Mouse (Mus musculus) kidney, embryonic 14.5 days (tissue): ENCODE data around the gene Mag. TPM values are rescaled to one million over a fixed set of nuclear protein-coding genes. Genes with fewer than 3 reads are reported as not detected.
"Not testable (repeated sequence)": the region's sequence is repeated elsewhere in the genome, so short reads cannot be mapped to it uniquely, and the experiment has no call there.

Source experiments
- ATAC-seq: fragments of 200-750 bp; cut with Nextera tagmentation; 2 replicates; pipeline ENCODE4 v1.8.0; 2017; ENCODE audit warnings: moderate number of reproducible peaks, mild to moderate bottlenecking, moderate TSS enrichment, moderate library complexity; ENCODE audit not compliant: low FRiP score, low TSS enrichment
- H3K27ac ChIP-seq: fragments of 300-500 bp; sonication (generic); 2 replicates; pipeline ENCODE4 v1.5.1; 2014; ENCODE audit warnings: low read depth, mild to moderate bottlenecking, low read length, moderate library complexity, mixed read lengths
- H3K27me3 ChIP-seq: fragments of 300-500 bp; sonication (generic); 2 replicates; pipeline ENCODE4 v1.6.1; 2014; ENCODE audit warnings: mild to moderate bottlenecking, low read length; ENCODE audit not compliant: control insufficient read depth, insufficient read depth
- H3K36me3 ChIP-seq: fragments of 300-500 bp; sonication (generic); 2 replicates; pipeline ENCODE4 v1.6.1; 2014; ENCODE audit warnings: low read length, mixed read lengths; ENCODE audit not compliant: control insufficient read depth, insufficient read depth
- H3K4me1 ChIP-seq: fragments of 300-500 bp; sonication (generic); 2 replicates; pipeline ENCODE4 v1.6.1; 2014; ENCODE audit warnings: low read length, mixed read lengths; ENCODE audit not compliant: control insufficient read depth, insufficient read depth
- H3K4me2 ChIP-seq: fragments of 300-500 bp; sonication (generic); replicated peaks from 2 replicates; pipeline ENCODE4 v1.6.1; 2014; ENCODE audit warnings: low read depth, mild to moderate bottlenecking, low read length
- H3K4me3 ChIP-seq: fragments of 300-500 bp; sonication (generic); 2 replicates; pipeline ENCODE4 v1.5.1; 2014; ENCODE audit warnings: mild to moderate bottlenecking, low read length
- H3K9ac ChIP-seq: fragments of 300-500 bp; sonication (generic); 2 replicates; pipeline ENCODE4 v1.6.1; 2014; ENCODE audit warnings: low read depth, mild to moderate bottlenecking, low read length, moderate library complexity
- H3K9me3 ChIP-seq: fragments of 300-500 bp; sonication (generic); 2 replicates; pipeline ENCODE4 v1.6.1; 2016; ENCODE audit warnings: low read length; ENCODE audit not compliant: control insufficient read depth
- WGBS: fragments of 180-500 bp; shearing (Covaris S2); extraction: QIAGEN DNeasy Blood & Tissue Kit; methylation state at CpG from one replicate; pipeline ENCODE4 v1.1.7; 2014; 5-methylcytosine and 5-hydroxymethylcytosine counted together
- polyA plus RNA-seq: library from polyadenylated mRNA; unstranded; fragments of >200 nt; fragmentation: Nextera tagmentation; extraction: Ambion mirVana; gene quantifications from 2 replicates; pipeline ENCODE4 v1.2.1, GENCODE M21; 2014

Gene Mag
- polyA plus RNA-seq, 1 experiment from 2014 or later: 0.28 TPM

- ATAC-seq: peak; percentile 44
- Histone ChIP-seq H3K4me3 (peak overlapping the region; percentile 82), H3K4me1 (peaks cover 11% of the 10 kb centered on the region; the same call in 1 of the 2 replicates), H3K9ac (peak overlapping the region; percentile 99), H3K27me3 (no peaks in the 10 kb centered on the region), H3K9me3 (no peaks in the 10 kb centered on the region), H3K36me3 (peaks cover 53% of the 10 kb centered on the region), H3K4me2 (peak overlapping the region; percentile 87), H3K27ac (peak overlapping the region; percentile 98)
- WGBS: 2% methylated on average over 15 of the region's 49 CpGs
Observed at GRCm38 (mm10) chr7:30956357-30956751, 41.7 kb upstream of the Mag start.

- Histone ChIP-seq H3K4me1 (peaks cover 11% of the 10 kb centered on the region; the same call in 1 of the 2 replicates), H3K4me3 (peak overlapping the region; percentile 82), H3K27me3 (no peaks in the 10 kb centered on the region), H3K9ac (peak overlapping the region; percentile 99), H3K9me3 (no peaks in the 10 kb centered on the region), H3K36me3 (peaks cover 54% of the 10 kb centered on the region), H3K27ac (peak overlapping the region; percentile 98), H3K4me2 (peak overlapping the region; percentile 87)
- WGBS: 0% methylated on average over 58 of the region's 64 CpGs
- peak; percentile 74 for ATAC-seq
Observed at GRCm38 (mm10) chr7:30955584-30956356, 41.1 kb upstream of the Mag start.

GRCm38 (mm10) chr7:30954971-30955520 is 40.4 kb upstream of the Mag start:
- Histone ChIP-seq H3K9me3 (no peaks in the 10 kb centered on the region), H3K27ac (no peak overlapping the region), H3K4me2 (peak overlapping the region; percentile 87), H3K9ac (peak overlapping the region; percentile 28; the same call in 1 of the 2 replicates), H3K4me1 (peaks cover 11% of the 10 kb centered on the region; the same call in 1 of the 2 replicates), H3K4me3 (peak overlapping the region; percentile 82; the same call in 1 of the 2 replicates), H3K27me3 (no peaks in the 10 kb centered on the region), H3K36me3 (peaks cover 60% of the 10 kb centered on the region)
- WGBS: 75% methylated on average over 12 of the region's 12 CpGs
- ATAC-seq: no peak

- peaks cover 11% of the 10 kb centered on the region; the same call in 1 of the 2 replicates for H3K4me1 ChIP-seq
- H3K27me3 ChIP-seq: no peaks in the 10 kb centered on the region
- no peak overlapping the region for H3K27ac ChIP-seq
- H3K9ac ChIP-seq: no peak overlapping the region
- 81% methylated on average over 3 of the region's 3 CpGs for WGBS
- ATAC-seq: no peak
- H3K36me3 ChIP-seq: peaks cover 67% of the 10 kb centered on the region
- no peak overlapping the region for H3K4me3 ChIP-seq
- H3K4me2 ChIP-seq: no peak overlapping the region
- no peaks in the 10 kb centered on the region for H3K9me3 ChIP-seq
Observed at GRCm38 (mm10) chr7:30954036-30954435, 39.4 kb upstream of the Mag start.

- Histone ChIP-seq H3K27ac (no peak overlapping the region), H3K36me3 (peaks cover 64% of the 10 kb centered on the region), H3K27me3 (no peaks in the 10 kb centered on the region), H3K4me3 (no peak overlapping the region), H3K9ac (no peak overlapping the region), H3K4me2 (no peak overlapping the region), H3K9me3 (no peaks in the 10 kb centered on the region), H3K4me1 (peaks cover 11% of the 10 kb centered on the region; the same call in 1 of the 2 replicates)
- no peak for ATAC-seq
- WGBS: 88% methylated on average over 6 of the region's 6 CpGs
Observed at GRCm38 (mm10) chr7:30953459-30953858, 38.8 kb upstream of the Mag start.

- no peak overlapping the region for H3K9ac ChIP-seq
- no peaks in the 10 kb centered on the region for H3K9me3 ChIP-seq
- no peak overlapping the region for H3K4me3 ChIP-seq
- 89% methylated on average over 16 of the region's 16 CpGs for WGBS
- peaks cover 7% of the 10 kb centered on the region; the same call in 1 of the 2 replicates for H3K4me1 ChIP-seq
- H3K27me3 ChIP-seq: no peaks in the 10 kb centered on the region
- no peak overlapping the region for H3K27ac ChIP-seq
- ATAC-seq: no peak
- H3K4me2 ChIP-seq: no peak overlapping the region
- H3K36me3 ChIP-seq: peaks cover 61% of the 10 kb centered on the region
Observed at GRCm38 (mm10) chr7:30952441-30953265, 38.0 kb upstream of the Mag start.

GRCm38 (mm10) chr7:30949902-30950301 is 35.2 kb upstream of the Mag start:
- 91% methylated on average over 3 of the region's 3 CpGs for WGBS
- not testable (repeated sequence) for H3K27ac ChIP-seq, H3K9ac ChIP-seq, ATAC-seq, H3K4me3 ChIP-seq, H3K4me1 ChIP-seq, H3K9me3 ChIP-seq, H3K4me2 ChIP-seq, H3K27me3 ChIP-seq
- peaks cover 71% of the 10 kb centered on the region for H3K36me3 ChIP-seq

GRCm38 (mm10) chr7:30945876-30946275 is 31.2 kb upstream of the Mag start:
- Histone ChIP-seq H3K36me3 (peaks cover 32% of the 10 kb centered on the region), H3K4me1 (no peaks in the 10 kb centered on the region), H3K4me2 (no peak overlapping the region), H3K9ac (no peak overlapping the region), H3K27me3 (no peaks in the 10 kb centered on the region), H3K27ac (no peak overlapping the region), H3K9me3 (no peaks in the 10 kb centered on the region), H3K4me3 (no peak overlapping the region)
- 97% methylated on average over 7 of the region's 7 CpGs for WGBS
- no peak for ATAC-seq
